Mouse (Mus musculus) frontal cortex, postnatal 14 days (tissue): Measurements from ENCODE around the gene Sugt1.

Source experiments
- DNase-seq, 2 experiments: peaks; one replicate each; pipeline ENCODE4 v3.0.0; 2022; ENCODE audit warnings: low spot score in 2 of 2

Sugt1 gene

DNA sequence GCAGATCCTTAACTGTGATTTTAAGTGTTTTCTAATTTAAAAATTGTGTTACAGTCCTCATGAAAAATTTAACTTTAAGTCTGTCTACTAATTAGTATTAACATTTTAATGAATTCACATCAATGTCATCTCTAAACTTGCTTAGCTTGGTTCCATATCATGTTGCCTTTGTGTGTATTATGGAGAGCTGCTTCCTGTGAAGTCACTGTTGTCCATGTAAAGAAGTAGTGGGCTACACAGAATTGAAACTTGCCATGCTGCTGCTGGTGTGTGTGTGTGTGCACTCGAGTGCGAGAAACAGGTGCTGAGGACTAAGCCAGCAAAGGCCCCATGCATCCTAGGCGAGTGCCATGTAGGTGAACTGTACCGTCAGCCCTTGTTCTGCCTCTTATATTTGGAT is 19.9 kb downstream of the Sugt1 start:
- no peak for DNase-seq

DNA sequence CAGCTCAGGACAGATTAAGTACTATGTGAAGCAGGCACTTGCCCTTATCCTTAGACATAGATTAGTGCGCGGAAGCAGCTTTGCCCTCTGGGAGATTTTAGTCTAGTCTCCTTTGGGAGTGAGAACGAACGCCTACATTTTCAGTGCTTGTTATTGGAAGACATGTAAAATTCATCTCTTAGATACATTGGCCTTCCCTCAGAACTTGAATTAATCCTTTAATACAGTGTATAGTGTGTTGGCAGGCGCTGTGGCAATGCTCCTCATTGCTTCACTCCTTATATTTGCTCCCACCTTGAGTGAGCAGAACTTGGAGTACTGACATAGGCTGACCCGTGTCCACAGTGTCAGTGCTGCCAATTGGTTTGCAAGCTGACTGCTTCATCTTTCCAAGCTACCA is 20.8 kb downstream of the Sugt1 start:
- no peak for DNase-seq

DNA sequence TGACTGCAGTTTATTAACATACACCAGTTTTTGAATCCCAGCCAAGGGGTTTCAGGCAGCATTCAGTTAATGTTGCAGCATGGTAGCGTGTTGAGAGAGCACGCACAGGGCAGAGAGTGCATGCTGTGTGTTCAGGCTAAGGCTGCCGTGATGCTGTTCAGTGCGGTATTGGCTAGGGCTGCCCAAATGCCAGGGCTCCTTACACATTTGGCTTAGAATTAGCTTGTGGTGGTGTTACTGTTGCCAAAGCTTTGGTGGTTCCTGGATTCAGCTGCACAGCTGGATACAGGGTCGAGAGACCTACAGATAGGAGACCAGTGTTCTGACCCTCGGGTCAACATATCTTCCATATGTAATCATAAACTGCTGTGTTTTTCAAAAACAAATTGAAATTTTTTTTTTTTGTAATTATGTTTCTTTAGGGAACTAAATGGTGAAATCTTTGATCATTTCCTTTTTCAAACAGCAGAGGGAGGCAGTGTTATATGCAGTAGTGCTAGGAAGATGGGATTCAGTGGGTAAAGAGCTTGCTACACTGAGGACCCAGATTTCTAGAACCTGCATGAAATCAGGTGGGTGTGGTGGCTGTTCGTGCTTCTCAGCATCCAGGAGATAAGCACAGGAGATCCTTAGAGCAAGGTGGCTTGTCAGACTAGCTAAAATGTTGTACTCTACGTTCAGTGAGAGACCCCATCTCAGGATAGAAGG is 29.8 kb downstream of the Sugt1 start:
- DNase-seq: no peak

DNA sequence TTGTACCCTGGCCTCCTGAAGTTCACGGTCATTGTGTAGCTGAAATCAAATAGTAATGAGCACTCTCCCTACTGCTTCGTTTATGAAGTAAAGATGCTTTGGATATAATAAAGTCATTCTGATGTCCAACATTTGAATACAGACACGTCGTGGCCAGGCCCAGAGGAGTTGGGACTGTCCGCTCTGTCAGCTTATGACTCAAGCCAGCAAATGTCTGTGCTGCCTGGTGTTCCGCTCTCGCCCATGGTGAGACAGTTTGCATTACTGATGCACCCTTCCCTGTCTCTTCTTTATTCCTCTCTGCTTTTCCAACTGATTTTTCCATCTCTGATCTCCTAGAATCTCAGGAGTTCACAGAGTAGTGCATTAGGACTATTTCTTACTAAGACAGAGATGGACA is 32.3 kb downstream of the Sugt1 start:
- DNase-seq: no peak

DNA sequence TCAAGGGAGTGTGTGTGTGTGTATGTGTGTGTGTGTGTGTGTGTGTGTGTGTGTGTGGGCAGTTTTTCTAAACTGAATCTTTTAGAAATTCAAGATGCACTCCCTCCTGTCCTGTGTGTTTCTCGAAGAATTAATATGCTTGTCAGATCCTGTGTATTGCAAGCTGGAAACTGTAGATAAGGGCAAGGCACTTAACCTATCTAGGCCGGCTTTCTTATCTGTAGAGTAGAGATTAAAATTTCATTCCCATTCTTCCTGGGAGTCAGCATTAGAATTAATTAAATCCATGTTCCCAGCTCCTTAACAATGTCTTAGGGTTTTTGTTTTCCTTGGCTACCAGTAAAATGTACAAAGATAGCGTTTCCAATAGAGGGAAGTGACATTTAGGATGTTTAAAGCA is 33.7 kb downstream of the Sugt1 start:
- no peak for DNase-seq

DNA sequence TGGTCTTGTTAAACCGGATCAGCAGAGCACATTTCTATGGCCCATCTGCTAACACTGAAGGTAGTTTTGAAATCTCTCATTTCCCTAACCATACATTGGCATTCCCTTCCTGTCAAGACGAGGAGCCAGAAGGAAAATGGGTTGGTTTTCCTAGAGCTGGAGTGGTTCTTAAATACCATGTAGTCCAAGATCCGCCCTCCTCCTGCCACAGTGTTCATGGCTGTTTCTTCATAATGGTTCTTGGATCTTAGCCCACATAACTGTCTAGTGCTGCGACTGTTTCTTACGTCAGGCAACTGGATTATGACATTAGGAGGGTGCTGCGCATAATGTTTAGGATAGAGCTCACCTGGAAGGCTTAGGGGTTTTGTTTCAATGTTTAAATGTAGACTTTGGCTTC is 44.8 kb downstream of the Sugt1 start:
- DNase-seq: no peak

DNA sequence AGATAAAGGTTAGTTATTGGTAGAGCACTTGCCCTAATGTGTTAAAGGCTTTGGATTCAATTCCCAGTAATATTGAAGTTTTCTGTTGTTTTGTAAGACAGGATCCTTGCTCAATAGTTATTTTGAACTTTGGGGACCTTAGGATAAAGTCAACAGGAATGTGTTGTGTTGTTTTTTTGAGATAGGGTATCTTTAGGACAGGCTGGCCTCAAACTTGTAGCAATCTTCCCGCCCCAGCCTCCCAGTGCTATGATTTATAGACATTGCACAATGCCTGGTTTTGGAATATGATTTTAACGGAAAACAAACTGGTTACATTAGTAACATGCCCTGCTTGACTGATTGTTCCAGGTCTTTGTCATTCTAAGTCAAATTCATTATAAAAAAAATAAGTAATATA is 45.7 kb downstream of the Sugt1 start:
- no peak for DNase-seq

DNA sequence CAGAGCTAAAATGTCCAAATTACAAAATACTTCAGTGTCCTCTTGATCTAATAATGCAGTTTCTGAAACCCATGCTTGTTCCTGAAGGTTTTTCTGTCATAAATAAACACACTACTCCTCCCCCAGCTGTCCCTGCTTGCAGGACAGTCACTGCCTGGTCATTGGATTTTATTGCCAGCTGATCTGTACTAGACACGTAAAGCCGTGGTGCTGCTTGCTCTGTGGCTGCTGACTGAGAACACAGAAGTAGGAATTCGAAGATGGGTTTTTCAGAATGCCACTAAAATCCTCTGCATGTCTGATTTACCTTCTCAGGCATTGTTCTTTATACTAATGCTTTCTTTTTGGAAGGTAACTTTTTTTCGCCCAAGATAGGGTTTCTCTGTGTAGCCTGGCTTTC is 49.3 kb downstream of the Sugt1 start:
- DNase-seq: no peak

DNA sequence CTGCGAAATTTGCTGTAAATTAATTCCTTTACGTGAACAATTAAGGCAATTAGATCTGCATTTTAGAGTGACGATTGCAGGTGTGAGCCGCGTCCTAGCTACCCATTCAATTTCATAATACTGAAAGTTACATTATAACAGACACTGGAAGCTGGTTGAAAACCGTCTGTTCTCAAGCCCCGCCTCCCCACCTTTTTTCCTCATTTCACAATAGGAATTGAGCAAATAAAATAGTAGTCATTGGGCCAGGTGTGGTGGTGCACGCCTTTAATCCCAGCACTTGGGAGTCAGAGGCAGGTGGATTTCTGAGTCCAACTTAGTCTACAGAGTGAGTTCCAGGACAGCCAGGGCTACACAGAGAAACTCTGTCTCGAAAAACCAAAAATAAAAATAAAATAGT is 54.6 kb downstream of the Sugt1 start:
- DNase-seq: no peak

DNA sequence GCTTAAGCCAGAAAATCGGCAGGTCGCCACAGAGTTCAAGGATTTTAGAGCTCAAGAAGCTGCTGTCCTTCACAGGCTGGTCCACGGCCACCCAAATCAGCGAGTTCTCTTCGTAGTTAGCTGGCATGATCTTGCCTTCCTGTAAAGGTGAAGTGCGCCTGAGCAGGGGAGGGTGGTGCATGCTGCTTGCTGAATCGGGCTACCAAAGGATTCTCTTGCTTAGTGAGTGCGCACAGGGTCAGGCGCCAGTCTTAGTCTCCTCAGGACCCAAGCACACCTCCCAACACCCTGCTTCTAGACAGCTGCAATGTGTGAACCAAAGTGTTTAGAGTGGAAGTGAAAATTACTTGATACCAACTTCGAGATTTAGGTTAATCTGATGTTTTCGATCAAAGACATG is 57.9 kb downstream of the Sugt1 start:
- no peak for DNase-seq

DNA sequence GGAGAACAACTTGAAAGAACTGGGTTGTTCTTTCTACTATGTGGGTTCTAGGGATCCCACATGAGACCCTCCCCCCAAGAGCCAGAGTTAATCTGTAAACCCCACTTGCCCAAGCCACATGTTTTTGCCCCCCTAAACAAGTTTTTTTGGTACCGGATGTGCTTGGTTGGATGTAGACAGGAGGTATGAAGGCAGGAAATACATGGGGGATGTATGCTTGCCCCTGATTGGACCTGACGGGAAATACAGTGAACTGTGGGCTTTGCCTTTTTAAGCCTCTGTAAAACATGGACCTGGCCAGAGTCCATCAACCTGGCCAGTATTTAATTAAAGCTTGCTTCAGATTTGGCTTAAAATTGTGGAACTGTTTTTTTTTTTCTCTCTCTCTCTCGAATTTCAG is 62.2 kb downstream of the Sugt1 start:
- no peak for DNase-seq

DNA sequence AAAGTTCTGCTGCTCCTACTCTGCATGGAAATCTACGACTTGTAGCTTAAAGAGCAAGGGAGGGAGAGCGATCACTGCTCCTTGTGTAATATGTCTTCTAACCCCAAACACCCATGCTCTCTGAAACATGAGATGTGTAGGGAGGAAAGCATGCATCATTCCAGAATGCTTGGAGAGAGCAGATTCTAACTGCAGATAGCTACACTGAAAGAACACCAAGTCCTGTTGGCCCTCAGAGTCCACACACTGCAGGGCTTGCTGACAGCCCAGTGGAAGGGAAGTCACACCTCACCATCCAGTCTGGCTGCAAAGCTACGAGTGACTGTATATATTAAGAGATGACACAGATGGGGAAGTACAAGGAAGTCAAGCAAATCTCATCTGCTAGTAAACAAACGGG is 65.2 kb downstream of the Sugt1 start:
- DNase-seq: no peak

DNA sequence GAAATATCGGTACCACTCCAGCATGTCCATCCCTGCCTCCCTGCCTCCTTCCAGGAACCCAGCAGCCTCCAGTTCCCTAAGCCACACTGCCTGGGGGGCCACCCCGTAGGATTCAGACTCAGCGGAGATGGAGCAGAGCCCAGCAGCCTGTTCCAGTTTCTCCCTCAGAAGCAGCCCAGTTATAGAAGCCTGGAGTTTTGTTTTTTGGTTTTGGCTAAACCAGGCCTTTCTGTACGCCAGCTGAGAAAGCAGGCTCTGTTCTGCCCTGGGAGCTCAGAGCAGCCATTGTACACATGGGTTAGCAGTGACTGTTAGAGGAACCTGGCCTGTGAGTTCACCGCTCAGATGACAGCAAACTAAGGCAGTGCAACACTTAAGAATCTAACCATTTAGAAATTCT is 70.8 kb downstream of the Sugt1 start:
- peak; percentile 49 to 51 for DNase-seq

DNA sequence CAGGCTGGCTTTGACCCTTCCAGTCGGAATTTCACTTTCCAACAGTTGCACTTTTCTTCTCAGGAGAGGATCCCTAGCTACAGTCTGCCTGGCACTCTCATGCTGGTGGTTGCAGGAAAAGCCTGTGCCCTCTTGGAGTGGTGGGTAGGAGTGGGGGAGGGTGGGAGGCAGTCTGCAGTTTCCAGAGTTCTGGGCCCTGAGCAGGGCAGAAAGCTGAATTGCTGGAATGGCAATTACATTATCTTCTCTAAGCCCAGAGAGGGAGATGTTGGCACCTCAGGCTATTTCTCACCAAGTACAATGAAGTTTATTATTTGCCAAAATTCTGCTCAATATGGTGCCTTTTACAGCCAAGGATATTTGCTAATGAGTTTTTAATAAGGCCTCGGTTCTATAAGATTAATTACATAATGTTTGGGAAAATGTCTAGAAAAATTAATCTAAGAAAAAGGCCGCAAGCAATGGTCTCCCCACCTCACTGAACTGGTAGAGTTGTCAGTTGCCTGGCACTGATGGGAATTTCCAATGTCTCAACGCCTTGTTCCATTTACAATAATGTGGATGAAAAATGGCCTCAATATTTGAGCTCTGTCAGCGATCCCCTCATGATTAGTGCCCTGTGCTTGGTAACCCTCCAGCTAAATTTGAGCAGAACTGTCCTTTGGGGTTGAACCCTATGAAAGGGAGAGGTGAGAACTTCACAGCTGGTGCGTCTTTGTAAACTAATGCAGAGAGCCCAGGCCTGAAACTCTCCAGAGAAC is 71.4 kb downstream of the Sugt1 start:
- DNase-seq: no peak

DNA sequence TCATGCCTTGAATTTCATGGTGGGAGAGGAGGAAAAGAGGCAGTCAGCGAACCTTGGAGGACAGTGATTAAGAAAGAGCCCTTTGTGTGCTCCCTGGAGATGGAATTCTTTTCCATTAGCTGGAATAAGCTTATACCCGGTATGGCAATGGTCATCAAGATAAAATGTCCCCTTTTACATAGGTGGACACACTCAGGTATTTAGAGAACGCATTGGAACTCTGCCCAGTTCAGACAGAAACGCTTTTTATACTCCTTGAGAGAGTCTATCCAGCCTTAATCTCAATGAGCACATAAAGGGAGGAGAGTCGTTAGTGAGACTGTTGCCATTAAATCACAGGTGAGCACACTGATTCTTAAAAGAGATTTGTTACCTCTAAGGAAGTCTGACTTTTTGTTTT is 73.0 kb downstream of the Sugt1 start:
- no peak for DNase-seq

DNA sequence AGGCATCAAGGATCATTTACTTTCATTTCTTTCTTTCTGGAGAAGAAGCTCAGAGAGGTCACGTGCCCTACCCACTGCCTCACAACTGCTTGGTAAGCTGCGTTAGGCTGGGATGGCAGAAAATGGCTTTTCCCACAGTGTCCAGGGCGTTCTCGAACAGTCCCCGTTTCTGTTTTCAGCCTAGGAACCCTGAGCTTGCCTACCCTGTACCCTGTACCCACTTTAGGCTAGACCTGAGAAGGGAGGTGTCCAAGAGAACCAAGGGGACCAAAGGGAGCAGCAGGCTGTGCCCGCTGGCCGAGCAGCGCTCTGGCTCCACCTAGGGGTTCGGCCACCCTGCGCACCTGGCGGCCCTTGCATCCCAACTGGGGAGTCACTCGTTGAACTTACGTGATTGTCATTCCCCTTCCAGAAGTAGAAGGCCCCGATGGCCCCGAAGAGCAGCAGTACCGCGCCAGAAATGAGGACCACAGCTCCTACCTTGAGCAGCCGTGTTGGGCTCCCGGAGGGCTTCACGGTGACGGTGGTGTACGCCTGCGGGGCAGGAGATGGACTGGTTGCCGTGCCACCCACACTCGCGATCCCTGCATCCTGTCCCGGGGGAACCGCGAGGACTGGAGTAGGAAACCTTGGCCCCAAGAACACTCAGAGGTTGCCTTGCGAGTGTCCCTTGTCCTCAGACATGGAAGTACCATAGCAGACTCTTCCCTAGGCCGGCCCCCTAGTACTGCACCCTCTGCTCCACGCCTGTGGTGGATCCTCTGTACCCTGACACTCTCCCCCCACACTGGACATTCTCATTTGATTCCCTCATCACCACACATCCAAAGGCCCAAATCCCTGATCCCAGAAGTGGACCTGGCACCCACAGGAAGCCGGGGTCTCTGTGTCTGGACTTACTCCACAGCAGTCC is 73.8 kb downstream of the Sugt1 start:
- peak; percentile 18 to 42 for DNase-seq

DNA sequence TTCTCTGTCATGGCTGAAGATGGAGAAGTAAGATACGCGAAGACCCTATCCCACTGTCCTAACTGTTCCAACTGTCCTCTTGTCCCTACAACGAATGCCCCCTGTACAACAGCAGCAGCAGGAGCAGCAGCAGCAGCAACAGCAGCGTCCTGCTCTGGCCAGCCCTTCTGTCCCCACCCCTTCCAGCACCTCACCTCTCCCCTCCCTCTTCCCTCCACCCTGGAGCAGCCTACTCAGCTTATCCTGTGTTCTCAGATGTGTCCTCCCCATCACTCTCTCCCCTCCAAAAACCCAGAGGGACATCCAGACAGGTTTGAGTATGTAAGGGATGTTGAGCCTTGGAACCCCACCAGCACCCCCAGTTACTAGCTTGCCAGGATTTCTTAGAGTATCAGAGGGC is 74.5 kb downstream of the Sugt1 start, which contains the start of gene Cnmd:
Gene Cnmd (minus strand): TSS at position 170 of the 400 bp plus-strand sequence.
- DNase-seq: no peak

DNA sequence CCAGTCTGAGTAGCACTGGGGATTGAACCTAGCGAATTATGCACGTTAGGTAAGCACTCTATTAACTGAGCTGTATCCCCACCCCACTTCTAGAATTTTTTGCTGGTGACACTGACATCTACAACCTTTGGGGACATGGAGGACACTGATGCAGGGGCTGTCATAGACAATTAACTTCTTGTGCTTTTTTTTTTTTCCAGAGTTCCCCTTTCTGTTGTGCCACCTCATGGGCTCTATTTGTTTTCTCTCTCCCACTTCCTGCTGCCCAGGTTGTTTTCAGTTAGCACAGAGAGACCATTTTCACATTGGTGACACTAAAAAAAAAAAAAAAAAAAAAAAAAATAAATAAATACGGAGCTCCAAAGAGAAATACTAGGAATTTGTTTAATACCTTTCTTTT is 83.5 kb downstream of the Sugt1 start:
- no peak for DNase-seq

DNA sequence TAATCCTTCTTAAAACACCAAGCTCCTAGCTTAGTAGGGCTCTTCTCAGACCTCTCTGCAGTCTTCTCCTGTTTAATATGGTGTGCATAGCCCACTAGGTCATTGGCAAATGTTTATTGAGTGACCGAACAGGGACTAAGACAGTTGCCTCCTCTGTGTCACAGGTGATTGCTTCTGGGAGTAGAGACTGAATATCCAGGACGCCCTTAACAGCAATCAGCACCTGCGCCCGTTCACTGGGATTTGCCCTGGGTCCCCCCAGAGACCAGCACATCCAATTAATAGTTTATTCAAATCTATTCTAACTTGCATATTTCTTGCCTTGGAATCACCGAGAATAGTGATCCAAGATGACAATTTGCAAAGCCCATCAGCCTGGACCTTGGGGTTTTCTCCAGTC is 85.1 kb downstream of the Sugt1 start:
- DNase-seq: no peak

DNA sequence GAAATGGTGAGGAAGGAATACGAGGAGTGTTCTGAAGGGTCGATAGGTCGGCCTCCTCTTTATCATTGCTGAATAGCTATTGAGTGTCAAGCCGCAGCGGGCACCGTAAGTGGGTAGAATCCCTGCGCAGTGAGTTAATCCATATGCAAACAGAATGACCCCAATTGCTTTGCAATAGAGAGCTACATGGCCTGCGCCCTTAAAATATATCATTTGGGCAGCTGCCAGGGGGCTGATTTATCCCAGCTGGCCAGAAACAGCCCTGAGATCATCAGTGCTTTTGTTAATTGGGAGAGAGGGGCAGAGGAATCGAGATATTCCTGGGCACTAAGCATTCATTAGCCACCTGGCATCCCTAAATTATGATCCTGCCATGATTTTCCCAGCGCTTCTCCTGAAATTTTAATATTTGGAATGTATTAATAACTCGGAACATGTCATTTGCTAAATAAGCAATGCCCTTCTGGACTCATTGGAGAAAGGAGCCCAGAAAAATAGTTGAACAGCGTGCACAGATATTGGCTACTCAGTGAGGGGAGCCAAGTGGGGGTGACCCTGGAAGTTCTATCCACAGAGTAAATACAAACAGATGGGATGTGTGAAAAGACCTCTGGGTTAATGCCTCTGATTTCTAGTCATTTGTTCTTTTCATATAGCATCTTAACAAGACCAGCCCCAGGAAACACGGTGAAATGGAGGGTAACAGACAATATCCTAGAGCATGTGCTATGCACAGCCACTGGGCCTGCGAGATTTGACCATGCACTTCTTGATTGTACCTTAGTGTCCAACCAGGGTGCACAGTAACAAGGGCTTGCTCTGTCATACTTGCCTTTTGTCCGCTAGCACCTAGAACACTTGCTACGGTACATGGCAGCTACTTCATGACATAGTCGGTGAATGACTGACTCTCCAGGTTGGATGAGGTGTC is 85.9 kb downstream of the Sugt1 start:
- DNase-seq: no peak

DNA sequence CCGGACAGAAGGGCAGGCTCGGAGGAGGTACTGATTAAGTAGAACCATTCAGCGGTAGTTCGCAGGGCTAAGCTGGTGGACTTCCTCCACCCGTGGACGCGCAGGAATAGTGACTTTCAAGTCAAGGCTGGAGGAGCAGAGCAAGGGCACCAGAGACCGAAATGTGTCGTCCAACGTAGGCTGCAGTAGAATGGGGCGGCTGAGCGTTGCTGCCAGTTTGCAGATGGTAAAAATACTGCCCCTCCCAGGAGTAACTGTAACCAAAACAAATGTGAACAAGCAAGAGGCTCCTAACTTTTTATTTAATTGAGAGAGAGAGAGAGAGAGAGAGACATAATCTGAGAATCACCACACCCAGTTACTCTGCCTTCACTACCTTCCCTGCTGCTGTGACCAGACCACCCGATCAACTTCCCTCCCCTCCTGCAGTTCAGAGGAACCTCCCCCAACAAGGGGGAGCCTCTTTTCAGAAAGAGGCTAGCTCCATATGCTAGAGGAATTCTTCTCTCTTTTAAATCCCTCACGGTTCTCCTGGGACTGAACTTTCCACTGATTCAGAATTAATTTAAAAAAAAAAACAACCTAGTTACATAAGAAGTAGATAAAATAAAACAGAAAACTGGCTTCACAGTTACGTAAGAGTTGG is 89.7 kb downstream of the Sugt1 start:
- no peak for DNase-seq
